Mouse (Mus musculus) telencephalon, adult 2 months (tissue): Measurements from ENCODE around the gene Lrrc74b.
"Not testable (repeated sequence)": the region's sequence is repeated elsewhere in the genome, so short reads cannot be mapped to it uniquely, and the experiment has no call there.

ENCODE experiments used
- DNase-seq: peaks from one replicate; pipeline ENCODE4 v3.0.0-alpha.2; 2011; ENCODE audit warnings: low read depth, low spot score

Gene Lrrc74b

DNA sequence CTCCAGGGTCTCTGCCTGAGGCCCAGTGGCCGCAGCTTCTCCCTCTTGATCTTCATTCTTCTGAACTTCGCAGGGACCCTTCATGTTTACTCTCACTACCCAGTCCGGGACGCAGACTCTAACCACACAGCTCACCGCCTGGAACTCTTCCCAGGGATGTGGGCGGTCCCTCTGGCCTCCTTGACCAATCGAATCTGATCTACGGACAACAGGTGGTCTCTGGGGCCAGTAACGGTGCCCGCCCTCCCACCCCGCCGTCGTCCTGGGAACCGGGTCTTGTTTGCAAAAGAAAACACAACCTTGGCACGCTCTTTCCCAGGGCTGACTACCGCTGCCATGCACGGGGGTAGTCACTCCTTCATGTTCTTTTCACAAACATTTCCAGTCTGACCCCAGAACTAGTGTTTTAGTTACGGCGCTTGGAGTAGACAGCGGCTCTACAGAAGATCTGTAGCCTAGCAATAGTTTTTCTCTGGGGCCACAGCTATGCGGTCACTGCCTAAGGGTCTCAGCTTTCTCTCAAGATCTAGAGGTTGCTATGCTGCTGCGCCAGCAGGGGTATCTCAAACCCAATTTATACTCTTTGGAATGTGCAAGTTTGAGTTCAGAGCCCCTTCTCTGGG is at the start of gene Lrrc74b:
Lrrc74b (minus strand) TSS at position 120 of the 623 bp plus-strand sequence.
- DNase-seq, result no peak

- DNase-seq, result no peak
Observed at GRCm38 (mm10) chr16:17605684-17606083, 44.6 kb upstream of the Lrrc74b start.

- no peak for DNase-seq
Observed at GRCm38 (mm10) chr16:17604941-17605340, 43.9 kb upstream of the Lrrc74b start.

GRCm38 (mm10) chr16:17600944-17601562 is 40.0 kb upstream of the Lrrc74b start:
- DNase-seq, result no peak

DNA sequence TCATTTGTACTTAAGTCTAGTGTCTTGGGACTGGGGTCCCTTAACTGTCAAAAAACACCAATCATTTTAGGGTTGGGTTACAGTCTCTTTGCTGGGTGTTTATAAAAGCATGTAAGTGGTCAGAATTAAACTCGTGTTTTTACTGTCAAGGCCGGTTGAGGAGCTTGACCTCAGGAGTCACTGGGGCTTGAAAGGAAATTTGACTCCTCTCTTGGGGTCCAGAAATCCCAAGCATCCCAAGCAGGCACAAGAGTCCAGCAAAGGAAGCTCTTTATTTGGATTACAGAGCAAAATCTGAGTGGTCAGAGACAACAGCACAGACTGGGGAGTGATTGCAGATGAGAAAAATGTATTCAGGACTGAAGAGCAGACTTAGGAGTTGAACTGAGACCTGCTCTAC is 29.7 kb upstream of the Lrrc74b start:
- no peak for DNase-seq

- DNase-seq, result no peak
Observed at GRCm38 (mm10) chr16:17584555-17584954, 23.5 kb upstream of the Lrrc74b start.

DNA sequence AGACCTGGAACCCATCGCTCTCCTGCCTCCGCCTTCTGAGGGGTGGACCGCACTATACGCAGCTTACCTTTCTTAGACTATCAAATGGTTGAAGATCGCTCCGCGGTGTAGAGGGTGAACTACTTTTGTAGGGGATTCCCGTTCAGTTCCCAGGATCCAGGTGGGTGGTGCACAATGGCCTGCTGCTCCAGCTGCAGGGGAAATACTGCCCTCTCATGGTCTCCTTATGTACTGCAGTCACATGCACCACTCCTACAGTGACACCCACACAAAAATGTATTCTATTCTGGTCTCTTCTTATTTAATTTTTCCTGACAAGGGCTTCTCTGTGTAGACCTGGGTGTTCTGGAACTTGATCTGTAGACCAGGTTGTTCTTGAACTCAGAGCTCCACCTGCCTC is 22.0 kb upstream of the Lrrc74b start, which contains the start of gene Slc7a4:
Slc7a4 (minus strand) TSS at position 151 of the 400 bp plus-strand sequence.
- no peak for DNase-seq

GRCm38 (mm10) chr16:17576825-17577215 is 15.8 kb upstream of the Lrrc74b start:
- no peak for DNase-seq

DNA sequence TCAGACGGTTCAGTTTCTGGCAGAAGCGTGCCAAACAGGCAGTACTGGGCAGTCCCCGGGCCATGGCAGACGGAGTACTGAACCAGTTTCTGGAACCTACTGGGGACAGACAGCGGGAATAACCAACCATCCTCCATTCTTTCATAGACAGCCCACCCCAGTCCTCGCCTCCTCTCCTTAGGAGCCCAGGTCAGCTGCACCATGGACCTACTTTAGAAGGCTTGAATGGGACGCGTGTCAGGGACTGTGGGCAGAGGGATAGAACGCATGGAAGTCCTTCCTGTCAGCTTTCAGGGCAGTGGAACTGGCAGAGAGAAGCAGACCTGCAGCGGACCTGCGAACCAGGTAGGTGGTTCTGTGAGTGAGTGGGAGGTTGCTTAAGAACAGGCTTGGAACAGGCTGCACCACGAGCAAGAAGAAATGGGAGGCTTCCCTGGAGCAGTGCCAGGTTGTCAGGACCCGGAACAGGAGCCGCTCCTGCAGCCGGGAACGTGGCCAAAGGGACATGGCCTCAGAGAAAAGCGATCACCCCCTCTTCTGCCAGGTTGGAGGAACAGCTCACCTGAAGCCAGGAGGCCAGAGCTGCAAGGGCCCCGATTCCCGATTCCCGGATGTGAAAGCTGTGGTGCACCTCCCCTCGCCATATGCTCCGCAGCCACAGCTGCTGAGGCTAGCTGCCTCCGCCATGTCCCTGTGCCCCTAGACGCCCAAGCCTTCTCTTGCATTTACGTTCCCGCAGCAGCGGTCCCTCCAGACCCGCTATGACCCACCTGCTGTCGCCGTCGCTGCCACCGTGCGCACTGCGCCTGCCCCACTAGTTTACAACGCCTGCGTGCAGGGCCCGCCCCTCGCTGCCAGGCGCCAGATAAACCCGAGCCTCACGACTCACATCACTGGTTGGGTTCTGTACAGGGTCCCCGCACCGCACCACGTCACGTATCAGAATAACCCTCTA is 15.1 kb upstream of the Lrrc74b start:
- no peak for DNase-seq

DNA sequence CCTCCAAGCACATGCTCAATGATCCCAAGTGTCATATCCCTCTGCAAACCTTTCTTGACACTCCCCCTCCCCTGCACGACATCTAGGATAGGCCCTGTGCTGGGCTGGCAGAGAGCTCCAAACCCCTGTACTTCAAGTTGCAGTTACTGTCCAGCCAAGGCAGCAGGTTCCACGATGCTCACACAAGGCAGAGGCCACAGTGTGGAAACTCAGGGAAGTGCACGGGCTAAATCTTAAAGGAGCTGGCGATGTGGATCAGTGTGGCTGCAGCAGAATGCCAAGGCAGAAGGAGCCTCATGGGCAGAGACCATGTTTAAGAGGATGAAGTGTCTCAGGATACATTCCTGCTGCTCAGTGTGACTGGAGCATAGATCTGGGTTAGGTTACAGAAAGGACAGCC is 5.1 kb upstream of the Lrrc74b start:
- DNase-seq, result no peak

DNA sequence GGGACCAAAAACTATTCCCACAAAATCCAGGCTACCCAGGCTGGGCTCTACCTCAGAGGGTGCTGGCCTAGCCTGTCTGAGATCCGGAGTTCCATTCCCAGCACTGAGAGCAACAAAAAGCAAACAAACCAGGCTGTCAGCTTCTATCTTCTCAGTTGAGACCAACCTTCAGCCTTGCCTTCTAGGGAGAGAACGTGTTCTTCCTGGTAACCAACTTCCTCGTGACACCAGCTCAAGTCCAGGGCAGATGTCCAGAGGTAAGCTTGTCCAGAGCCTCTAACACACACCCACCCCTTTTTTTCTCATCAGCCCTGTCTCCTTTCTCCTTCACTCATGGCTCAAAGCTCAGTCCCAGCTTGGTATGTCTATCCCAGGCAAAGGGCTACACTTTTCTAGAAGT is 3.7 kb upstream of the Lrrc74b start:
- DNase-seq, result no peak

DNA sequence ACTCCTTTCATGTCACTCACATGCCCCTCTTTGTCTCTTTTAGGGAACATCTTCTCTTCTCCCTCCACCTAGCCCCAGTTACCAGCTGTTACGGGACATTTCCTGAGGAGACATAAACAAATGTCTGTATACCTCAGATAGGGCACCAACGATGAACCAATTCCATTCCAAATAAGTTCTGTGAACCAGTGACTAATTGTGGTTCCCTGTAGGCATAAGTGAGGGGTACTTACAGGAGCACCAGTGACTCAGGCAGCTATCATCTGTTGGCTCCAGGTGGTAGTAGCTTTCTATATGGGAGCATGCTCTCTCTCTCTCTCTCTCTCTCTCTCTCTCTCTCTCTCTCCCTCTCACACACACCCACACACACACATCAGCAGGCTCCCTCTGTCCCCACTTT is 3.2 kb upstream of the Lrrc74b start:
- DNase-seq, result peak; percentile 81

- no peak for DNase-seq
Observed at GRCm38 (mm10) chr16:17563580-17563979, 2.5 kb upstream of the Lrrc74b start.

- DNase-seq, result no peak
Observed at GRCm38 (mm10) chr16:17561751-17562208, 733 bp upstream of the Lrrc74b start, which contains the start of gene P2rx6. P2rx6 (plus strand) TSS chr16:17561885.

DNA sequence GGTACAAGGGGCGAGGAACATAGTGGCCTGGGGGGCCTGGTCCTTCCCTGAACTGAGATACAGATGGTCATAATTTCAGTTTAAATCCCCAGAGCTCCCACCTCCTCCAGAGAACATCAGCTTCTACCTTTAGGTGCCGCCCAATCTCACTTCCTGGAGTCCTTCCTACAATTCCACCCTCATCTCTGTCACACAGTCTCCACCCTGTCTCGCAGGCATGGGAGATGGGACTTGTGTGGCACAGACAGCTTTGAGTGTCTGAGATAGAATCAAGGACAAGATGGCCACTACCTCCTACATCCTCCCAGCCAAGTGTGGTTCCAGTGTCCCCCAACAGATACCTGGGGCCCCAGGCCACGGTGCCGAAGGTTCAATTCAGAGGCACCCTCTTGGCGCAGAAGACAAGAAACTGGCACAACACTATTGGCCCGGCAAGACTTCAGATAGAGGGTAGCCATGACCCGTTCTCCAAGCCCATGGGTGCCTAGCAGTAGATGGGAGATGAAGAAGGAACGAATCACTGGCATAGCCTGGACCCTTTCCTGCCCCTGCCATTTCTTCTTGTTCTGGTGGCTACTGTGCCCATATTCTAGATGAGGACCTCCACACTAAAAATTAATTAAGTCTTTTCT is 1.5 kb downstream of the Lrrc74b start:
- no peak for DNase-seq

DNA sequence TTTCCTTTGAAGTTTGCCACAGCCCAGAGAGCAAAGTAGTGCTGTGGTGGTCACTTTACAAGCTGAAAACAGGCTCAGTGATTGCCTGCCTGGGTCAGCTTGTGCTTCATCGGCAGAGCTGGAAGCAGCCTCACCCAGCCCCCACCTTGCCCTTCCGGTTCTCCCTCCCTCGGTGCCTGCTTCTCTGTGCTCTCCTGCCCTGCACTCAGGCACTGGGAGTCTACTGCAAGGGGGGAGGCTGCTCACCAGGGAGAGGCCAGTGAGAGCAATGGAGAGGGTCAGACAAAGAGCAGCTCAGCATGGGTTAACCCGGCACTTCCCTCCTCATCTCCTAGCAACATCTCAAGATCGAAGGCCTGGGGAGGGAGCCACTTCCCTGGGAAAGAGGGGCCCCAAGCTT is 2.2 kb downstream of the Lrrc74b start:
- DNase-seq, result no peak

GRCm38 (mm10) chr16:17557947-17558480 is 3.0 kb downstream of the Lrrc74b start:
- DNase-seq, result no peak

- peak; percentile 74 for DNase-seq
Observed at GRCm38 (mm10) chr16:17556907-17557306, 4.1 kb downstream of the Lrrc74b start.

GRCm38 (mm10) chr16:17556180-17556579 is 4.9 kb downstream of the Lrrc74b start:
- DNase-seq, result no peak

GRCm38 (mm10) chr16:17554702-17555101 is 6.3 kb downstream of the Lrrc74b start:
- not testable (repeated sequence) for DNase-seq

DNA sequence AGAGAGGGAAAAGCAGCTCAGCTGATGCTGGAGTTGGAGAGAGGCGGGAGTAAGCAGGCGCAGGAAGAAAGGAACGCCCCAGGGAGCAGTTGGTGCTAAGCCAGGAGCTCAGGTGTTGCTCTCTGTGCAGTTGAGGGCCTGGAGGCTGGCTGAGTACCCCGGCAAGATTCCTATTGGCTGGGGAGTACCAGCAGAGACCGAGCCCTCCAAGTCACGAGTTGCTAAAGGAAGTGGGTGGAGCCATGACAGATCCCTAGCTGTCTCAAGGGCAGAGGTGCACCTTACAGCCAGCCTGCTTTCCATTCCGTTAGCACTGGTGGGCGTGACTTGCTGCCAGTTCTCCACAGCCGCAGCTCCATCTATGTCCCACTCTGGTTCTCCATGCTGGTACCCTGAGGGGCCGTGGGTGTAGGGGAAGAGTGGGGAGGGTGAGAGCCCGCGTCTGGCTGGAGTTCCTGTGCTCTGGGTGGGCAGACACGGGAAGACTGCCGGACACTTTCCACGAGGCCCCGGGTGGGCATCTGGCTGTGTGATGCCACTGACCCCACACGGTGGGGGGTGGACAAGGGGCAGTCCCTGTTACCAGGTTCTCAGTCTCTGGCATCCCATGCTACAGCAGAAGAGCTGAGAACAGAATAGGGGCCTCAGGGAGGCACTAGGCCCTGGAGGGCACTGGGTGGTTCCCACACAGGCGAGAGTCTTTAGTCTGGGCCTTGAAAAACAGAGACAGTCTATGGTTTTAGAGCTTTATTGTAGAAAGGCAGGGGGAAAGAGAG is 6.9 kb downstream of the Lrrc74b start:
- DNase-seq, result no peak
